Mouse (Mus musculus) urinary bladder, postnatal 4 days (tissue): Measurements from ENCODE around the gene Xirp2.
"Not testable (repeated sequence)": the region's sequence is repeated elsewhere in the genome, so short reads cannot be mapped to it uniquely, and the experiment has no call there.

Experiments
- DNase-seq, 2 experiments: peaks; one replicate each; pipeline ENCODE4 v3.0.0; 2021 to 2022; ENCODE audit warnings: low spot score in 2 of 2

The Xirp2 gene

DNA sequence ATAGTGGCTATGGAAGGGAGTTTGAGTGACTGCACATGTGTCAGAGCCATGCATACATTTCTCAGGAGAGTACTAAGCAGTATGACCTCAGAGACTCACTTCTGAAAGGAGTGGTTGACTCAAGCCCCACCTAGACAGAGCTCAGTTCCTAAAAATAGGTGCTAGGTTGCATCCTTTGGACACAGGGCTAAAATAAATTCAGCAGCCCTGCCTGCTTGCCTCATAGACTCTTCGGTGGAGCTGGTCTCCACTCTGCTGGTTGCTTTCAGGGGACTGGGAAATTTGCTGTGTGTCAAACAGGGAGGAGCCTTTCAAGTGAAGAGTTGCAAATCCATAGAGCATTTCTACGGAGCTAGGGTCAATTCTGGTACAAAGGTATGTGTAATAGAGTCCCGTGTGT lies at the start of gene Xirp2:
Xirp2 (plus strand) TSS at position 223 of the 400 bp plus-strand sequence.
- no peak for DNase-seq

DNA sequence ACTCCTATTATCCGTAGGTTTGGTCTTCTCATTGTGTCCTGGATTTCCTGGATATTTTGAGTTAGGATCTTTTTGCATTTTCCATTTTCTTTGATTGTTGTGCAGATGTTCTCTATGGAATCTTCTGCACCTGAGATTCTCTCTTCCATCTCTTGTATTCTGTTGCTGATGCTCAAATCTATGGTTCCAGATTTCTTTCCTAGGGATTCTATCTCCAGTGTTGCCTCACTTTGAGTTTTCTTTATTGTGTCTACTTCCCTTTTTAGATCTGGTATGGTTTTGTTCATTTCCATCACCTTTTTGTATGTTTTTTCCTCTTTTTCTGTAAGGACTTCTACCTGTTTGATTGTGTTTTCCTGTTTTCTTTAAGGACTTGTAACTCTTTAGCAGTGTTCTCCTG lies 32.4 kb upstream of the Xirp2 start, which contains the start of gene Gm21830:
Gm21830 (plus strand) TSS at position 301 of the 400 bp plus-strand sequence.
- DNase-seq, result not testable (repeated sequence)

DNA sequence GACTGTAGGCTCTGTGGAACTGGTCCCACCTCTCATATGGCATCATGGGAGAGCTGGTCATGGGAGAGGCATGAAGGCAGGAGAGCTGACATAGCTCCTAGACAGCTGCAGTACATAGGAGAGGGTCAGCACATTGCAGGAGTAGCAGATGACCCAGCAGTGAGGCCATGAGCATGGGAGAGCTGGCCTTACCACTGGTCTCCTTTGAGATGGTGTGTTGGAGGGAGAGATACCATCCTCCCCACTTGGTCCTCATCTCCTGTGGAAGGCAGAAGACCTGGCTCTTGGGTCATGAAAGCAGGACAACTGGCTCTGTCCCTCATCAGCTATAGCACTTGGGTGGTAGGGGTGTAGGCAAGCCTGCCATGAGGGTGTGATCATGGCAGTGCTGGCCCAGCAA lies 24.9 kb upstream of the Xirp2 start:
- no peak for DNase-seq

DNA sequence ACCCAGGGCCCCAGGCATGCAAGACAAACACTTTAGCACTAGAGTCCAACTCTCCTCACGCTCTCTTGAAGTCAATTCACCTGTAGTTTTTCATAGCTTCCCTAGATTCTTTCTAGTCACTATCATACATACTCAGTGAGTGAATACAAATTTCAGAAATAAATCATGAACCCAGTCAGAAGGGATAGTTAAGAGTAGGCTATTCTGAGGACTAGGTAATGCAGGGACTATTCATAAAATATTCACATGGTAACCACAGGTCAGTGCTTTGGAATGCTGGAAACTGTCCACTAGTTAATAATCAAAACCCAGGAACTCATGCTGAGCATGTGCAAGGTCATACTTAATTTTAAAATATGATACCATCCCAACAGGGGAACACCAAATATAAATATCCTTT lies 23.0 kb upstream of the Xirp2 start:
- DNase-seq, result no peak

DNA sequence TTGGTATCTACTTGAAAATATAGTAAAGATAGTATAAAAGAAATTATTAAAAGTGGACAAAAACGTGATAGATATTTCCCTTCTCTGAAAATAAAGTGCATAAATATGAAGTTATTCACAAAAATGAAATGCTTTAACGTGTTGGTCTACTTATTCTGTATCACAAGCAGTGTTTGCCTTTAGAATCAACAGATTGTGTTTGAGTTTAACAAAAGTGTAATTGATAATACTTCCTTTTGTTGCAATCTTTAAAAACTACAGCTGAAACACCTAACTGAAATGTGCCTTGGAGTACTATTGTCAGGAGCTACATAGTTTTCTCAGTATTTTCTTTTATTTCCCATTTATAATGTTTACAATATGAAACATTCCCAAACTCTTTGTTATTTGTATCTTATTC lies 12.7 kb upstream of the Xirp2 start, which contains the start of gene Gm26727:
Gm26727 (minus strand) TSS at position 101 of the 400 bp plus-strand sequence.
- DNase-seq, result no peak

DNA sequence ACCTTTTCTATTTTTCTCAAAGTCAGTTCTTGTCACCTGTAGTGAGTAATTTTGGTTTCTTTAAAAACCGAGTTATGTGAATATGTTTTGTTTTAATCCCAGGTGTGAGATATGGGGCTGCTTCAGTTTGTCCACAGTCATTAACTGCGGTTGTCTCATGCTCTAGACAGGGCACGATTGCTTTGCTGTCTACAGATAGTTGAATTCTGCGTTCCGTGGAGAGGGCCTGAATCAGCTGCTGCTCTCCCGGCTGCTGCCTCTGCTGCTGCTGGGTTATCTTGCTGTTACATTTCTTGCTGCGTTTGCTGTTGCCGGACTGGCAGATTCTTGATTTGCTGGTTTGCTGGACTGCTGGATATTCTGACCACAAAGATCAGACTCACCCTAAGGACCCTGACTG lies 7.5 kb upstream of the Xirp2 start:
- no peak for DNase-seq

DNA sequence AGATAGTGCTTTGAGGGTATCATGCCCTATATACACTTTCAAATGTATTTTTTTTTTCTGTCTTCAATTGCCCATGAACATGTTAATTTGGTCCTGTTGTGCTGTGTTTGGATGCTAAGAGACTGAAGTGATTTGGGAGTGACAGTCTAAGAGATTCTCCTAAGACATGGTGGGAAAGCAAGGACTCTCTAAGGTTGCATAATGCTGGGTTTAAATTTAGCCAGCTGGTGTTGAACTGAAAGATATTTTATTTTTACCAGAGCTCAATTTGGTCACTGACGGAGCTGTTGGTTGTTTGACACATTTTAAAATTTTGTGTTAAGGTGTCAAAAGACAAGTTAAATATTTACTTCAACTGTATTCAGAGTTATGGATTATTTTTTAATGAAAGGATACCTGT lies 970 bp downstream of the Xirp2 start:
- DNase-seq, result no peak

DNA sequence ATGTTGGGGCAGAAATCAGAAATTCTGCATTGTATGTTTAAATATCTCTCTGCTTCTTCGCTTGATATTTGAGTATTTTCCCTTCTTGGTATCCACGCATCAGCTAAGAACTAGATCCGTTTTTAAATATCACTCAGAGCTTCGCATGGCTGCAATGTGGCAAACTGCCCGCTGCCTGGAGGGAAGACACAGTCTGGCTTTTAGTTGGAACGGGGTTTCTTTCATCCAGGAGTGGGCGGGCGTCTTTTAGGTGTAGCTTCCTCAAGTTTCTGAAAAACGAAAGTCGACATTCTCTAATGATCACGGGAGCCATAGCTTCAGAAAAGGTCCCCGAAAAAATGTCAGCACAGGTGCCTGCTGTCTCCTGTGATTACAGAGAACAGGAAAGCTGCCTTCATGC lies 1.4 kb downstream of the Xirp2 start:
- no peak for DNase-seq

DNA sequence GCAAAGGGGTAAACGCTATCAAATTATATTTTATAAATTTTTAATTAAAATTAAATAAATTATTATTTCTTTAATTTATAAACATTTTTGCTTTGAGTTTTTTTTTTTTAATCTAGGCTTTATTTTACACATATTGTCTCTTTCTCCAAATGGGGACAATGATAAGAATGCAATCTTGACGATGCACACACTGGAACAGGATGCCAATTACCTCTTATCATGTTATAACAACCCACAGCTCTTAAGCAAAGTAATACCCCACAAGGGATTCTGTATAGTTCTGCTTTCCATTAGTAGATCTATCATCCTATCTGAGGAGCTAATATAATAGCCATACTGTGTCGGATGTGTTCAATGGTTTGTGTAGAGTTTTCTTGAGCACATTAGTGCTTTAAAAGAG lies 15.1 kb downstream of the Xirp2 start:
- no peak for DNase-seq

DNA sequence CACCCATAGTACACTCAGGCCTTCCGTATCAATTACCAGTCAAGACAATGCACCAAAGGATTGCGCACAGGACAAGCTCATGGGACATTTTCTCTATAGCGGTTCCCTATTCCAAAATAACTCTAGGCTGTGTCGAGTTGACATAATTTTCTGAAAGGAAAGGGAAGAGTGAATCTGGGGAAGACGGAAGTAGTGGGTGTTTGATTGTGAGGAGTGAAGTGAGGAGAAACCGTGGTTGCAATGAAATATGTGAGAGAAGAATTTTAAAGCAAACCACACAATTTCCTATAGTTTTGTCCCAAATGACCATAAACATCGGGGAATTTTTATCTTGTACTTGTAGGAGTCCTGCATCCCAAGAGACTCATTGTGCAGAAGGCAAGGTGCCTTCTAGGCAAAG lies 21.2 kb downstream of the Xirp2 start:
- DNase-seq, result no peak

DNA sequence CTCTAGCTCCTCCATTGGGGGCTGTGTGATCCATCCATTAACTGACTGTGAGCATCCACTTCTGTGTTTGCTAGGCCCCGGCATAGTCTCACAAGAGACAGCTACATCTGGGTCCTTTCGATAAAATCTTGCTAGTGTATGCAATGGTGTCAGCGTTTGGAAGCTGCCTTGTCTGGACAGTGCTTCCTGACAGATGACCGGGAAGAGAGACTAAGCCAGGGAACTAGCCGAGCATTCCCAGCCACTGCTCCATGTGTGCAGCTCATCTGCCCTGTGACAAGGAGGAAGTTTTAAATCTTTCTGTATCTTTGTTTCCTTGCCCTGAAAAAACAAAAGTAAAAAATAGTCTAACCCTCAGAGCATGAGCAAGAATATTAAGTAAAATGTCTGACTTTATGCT lies 24.2 kb downstream of the Xirp2 start:
- not testable (repeated sequence) for DNase-seq

DNA sequence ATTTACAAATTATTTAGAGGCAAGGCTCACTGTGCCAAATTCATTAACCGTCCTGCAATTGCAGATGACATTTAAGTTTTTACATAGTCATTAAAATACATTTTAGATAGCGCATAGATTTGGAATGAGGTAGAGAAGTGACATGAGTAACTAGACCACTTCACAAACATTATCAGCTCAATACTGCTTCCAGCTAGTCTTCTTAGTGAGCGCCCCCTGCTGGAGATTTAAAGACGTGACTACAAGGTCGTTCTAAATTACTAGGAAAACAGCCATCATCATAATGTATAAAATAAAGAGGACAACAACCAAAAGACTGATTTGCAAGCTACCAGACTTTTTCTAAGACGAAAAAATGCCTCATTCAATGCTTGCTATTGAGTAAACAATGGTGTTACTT lies 32.0 kb downstream of the Xirp2 start:
- DNase-seq, result peak in 1 of 2 experiments; percentile 65

DNA sequence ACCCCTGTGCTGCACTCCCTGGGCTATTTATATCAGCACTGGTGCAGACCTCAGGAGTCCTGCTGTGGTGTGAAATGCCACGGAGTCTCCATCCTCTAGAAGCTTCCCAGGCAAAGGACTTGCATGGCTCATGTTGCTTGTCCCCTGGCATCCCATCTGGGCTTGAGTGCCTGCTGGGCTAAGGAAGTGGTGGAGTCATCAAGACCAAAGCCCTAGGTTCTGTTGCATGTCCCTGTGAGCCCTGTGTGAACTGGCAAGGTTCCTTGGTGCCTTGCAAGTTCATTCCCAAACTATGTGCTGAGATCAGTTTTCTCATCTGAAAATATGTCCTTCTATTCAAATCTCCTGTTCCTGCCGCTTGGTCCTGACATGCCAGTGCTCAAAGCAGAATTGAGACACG lies 35.2 kb downstream of the Xirp2 start:
- no peak for DNase-seq

DNA sequence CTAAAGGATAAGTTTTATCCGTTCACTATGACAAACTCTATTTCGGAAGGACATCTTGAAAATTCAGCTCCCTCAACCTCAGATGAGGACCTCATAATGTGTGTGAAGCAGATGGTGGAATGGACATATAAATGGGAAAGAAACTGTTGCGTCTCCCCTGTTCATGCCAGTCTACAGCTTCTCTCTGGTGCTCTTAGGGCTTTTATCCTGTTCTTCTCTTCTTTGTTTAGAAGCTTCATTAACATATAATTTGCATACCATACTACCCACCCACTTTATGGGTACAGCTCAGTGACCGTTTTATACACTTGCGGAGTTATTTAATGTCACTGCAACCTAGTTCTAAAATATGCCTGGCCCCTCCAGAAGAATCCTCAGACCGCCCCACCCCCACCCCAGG lies 40.9 kb downstream of the Xirp2 start:
- no peak for DNase-seq

DNA sequence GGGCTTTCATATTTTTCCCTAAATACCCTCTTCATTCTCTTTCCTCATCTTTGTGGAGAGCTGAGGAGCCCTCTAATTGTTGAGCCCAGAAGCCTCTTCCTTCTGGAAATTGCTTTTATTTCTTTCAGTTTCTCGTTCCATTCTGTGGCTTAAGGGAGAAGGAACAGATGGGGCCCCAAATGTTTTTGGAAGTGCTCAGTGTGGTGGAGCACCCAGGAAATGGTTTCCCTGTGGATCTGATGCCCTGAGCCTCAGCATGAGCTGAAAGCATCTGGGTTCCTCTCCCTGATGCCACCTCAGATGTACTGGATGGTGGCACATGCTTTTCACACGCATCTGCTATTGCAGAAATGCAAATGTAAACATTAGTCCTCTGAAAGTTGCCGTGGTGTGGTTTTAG lies 41.4 kb downstream of the Xirp2 start:
- no peak for DNase-seq

DNA sequence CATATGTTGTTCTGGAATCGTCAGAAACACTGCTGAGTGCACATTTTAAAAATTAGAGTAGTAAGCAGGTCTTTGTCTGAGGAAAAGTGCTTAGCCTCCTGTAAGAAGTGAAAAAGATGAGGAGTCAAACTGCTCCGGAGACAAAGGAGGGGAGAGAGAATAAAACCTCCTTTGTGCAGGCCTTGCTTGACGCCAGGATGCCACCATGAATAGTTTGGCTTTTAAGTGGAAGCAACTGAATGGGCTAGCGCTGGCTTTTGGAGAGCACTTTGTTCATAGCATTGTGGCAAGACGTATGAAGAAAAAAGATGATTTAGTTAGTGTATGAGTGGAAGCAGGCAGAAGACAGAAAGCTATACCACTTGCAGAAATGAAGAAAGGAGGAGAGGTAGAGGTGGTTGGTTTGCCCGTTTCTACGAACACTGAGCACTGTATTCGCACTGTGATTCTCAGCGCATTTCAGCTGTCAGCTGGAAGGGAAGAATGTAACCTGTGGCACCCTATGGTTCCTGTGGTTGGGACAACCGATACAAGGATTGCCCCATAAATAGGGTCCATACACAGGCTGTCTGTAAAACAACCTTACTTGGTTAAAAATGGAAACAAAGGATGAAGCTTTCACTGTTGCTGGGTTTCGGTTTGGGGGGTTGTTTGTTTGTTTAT lies 42.8 kb downstream of the Xirp2 start:
- DNase-seq, result no peak

DNA sequence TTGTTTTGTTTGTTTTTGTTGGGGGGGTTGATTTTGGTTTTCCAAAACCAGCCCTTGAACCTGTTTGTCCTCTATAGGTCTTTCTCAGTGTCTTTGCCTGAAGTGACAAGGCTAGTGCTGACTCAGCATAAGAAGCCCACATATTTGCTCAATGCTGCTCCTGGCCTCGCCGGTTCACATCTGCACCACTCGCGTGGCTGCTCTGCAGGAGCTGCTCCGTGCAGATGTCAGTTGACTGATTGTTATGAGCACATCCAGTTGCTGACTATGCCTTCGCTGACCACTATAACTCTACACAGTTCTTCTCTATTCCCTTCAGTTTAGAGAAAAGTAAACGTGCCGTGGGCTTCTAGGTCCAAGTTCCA lies 43.3 kb downstream of the Xirp2 start:
- no peak for DNase-seq

DNA sequence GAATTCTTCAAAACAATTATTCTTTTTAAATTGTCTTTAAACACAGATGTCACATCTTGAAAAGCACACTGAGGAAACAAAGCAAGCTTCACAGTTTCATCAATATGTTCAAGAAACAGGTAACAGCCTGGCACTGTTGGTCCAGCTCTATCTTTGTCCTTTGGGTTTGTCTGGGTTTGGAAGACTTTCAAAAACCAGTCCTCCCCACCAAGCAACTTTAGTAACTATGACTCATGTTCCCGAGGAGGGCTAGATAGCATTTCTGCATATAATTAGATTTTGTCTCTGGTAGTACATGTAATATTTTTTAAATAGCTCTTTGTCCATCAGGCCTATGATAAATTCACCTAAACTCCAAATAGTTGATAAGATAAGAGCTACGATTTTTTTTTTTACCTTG lies 59.7 kb downstream of the Xirp2 start:
- DNase-seq, result no peak

DNA sequence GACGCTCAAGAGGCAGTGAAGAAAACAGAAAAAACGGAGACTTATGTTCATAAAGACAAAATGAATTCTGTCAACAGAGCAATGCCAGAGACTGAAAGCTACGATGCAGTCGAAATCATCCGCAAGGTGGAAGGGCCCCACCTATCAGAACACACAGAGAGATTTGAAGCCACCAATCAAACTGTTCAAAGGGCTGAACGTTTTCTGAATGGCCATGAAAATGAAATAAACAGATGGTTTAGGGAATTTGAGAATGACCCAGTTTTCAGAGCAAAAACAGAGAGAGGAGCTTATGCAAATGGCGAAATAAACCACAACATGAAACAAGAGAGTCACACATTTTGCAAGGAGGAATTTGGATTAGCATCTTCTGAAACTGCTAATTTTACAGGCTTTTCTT lies 70.6 kb downstream of the Xirp2 start:
- no peak for DNase-seq

DNA sequence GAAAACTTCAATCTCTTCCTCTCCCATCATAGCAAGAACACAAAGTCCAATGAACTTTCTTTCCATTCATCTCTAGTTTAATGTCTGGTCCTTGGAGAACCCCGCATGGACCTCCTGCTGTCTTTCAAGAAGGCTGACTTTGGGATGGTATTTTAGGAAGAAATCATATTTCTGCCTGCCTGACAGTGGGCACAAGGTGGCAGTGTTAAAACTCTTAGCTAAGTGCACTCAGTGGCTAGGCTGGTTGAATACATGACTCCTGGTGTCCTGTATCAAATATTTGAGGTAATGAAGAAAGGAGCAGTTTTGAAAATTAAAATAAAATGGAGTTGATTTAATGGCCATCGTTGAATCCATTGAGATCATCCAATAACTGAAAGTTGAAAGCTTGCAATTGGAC lies 89.5 kb downstream of the Xirp2 start:
- DNase-seq, result no peak

DNA sequence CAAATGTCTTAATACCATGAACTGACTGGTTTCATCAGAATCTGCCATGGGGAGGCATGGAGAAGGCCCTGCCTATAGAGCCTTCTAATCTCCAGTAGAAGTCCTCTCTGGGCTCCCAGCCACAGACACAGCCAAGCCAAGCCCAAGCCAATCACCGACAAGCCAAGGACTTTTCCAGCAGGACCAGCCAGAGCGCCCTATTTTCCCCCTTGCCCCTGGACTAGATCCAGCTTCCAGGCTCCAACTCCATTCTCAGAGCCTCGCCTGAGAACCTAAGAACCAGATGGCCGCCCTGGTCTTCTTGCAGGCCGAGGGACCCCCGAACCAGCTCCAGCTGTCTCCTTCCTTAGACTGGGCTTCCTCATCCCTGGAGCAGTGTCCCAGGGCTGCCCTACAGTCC lies 93.6 kb downstream of the Xirp2 start:
- DNase-seq, result no peak

DNA sequence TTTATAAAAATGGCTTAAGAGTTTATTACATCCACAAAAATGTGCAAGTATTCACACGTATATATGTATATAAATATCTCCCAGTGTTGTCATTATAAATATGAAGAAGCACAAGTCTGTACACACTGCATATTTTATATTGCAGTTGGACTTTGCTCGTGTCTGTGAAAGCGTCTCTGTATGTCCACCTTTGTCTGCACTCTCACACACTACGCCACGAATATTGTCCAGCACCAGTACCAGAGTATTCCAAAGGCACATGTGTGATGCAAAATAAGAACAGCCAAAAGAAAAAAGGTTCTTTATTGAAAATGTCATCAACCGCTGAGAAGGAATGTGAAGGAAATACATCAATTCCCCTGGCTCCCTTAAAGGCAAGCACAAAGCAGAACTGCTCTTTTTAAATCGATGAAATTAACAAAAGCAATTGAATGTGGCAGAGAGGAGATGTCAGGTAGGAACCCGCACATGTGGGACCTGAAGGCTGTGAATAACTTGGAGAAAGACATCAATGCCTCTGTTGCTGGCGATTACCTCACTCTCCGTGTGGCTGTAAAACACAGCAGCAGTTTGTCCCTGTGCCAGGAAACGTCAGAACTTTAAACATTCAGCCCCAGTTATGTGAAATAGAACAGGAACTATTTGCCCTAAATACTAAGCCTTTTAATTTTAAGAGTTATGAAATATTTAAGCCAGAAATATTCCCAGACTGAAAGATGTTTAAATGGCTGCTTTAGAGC lies 96.3 kb downstream of the Xirp2 start:
- DNase-seq, result no peak

DNA sequence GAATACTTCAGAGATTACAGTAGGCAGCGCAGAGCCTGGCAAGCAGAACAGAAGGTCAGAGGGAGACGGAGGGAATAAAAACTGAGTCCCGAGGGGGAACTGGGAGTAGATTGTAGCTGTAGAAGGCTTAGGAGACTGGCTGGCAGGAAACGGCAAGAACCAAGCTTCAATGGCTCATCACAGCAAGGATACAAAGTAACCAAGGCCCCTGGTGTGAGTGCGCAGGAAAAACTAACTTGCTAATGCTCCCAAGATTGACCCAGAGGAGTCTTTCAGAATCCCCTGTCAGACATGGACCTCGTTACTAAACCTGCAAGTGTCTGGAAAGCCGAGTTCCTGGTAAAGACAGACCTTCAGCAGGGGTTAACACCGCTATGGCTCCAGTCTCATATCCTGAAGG lies 98.6 kb downstream of the Xirp2 start:
- no peak for DNase-seq
